Comparison of ENCODE assay signal across 8 mouse cellular contexts in the genomic region with DNA sequence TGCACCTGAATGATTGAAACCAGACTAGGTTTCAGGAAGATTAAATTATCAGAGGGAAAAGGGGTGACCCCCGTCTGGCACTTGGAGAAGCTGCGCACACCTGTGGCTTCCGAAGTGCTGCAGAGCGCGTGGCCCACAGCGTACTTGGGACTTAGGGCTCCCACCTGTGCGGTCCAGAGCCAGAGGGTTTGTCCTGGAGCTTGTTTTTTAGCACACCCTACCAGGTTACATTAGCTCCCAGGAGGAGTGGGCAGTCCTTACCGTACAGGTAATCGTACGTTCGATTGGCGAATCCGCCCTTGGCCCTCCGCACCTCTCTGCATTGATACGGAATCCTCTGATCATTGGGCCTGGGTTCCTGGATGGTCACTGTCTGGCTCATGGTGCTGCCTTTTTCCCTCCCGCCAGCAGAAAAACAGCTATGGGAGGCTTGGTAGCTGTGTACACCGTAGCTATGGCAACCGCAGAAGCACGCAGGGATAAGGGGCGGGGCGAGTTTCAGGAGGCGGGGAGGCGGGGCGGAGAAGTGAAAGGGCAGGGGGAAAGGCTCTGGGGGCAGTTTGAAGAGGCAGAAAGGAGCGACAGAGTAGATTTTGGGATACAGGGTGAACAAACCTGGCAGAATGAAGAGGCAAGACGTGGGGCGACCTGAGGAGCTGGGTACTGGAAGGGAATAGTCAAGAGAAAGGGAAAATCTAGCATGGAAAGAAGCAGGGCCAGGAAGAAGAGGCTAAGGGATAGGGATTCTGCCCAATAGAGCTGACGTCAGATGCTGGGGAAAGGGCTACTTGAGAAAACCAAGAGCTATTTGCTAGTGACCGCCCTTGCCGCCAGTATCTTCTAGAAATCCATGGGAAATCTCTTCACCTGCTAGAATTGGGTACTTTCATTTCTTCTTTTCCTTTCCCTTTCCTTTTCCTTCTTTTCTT. TPM values are rescaled to one million over a fixed set of nuclear protein-coding genes. Genes with fewer than 3 reads are reported as not detected.
DNase-seq lines count a peak whose midpoint lies in the region; ATAC-seq lines count a peak whose summit lies in the region.

Maats1 (minus strand) TSS at position 748 of the 929 bp plus-strand sequence.

- peak; percentile 54 for ATAC-seq in megakaryocyte, adult 5-6 weeks (ENCODE audit: poor library complexity, severe bottlenecking)

- DNase-seq in adrenal gland, postnatal 14 days = peak; percentile 91
- DNase-seq in embryo, embryonic 9.5 days (ENCODE audit: extremely low spot score) = peak; percentile 92
- DNase-seq in gastrocnemius, postnatal 25 days = peak; percentile 59
- DNase-seq in induced T-regulatory cell, adult 2 months (ENCODE audit: low read depth) = peak; percentile 75
- DNase-seq in left cerebral cortex, postnatal 10 days (ENCODE audit: extremely low spot score in 1 of 2, low spot score in 2 of 2) = peak; percentile 71 to 89
- peak; percentile 34 for DNase-seq in retina, postnatal 7 days (ENCODE audit: low read depth, low spot score)
- peak; percentile 92 for DNase-seq in yolk sac, embryonic 10.5 days (ENCODE audit: low spot score)

- intact Hi-C loops in left cerebral cortex, postnatal 10 days (cut with DNase I) = no loop called here

RNA-seq across cellular contexts. Expression of gene Maats1, which starts in this region (rescaled TPM):
- 0.48 and 0.53 TPM in 2 replicates for total RNA-seq in adrenal gland, postnatal 14 days (2021)
- not detected for total RNA-seq in gastrocnemius, postnatal 25 days (2021)
- total RNA-seq in left cerebral cortex, postnatal 10 days (2021) = 1 to 10 TPM in 1 of 2 experiments, under 1 TPM in 1; 0.88 to 1.1 TPM
- total RNA-seq in megakaryocyte, adult 5-6 weeks (2015) = not detected in 2 replicates
- not detected in 2 replicates for total RNA-seq in megakaryocyte, adult 5-6 weeks (2017)

Comparison
In these comparisons a context has a peak if more than half of its experiments do, and no peak if none do; other contexts are left out.
1. Peak in every context shown above with its lines: DNase-seq and ATAC-seq.
2. Peak in DNase-seq in adrenal gland, postnatal 14 days; RNA of the gene not detected or under 1 TPM.
3. Peak in DNase-seq in gastrocnemius, postnatal 25 days; RNA of the gene not detected or under 1 TPM.
4. Peak in ATAC-seq in megakaryocyte, adult 5-6 weeks; RNA of the gene not detected or under 1 TPM.
5. DNase-seq: peak in every context shown above with its lines; median percentile 92 in embryo, embryonic 9.5 days; 92 in yolk sac, embryonic 10.5 days; 91 in adrenal gland, postnatal 14 days; 80 in left cerebral cortex, postnatal 10 days; 75 in induced T-regulatory cell, adult 2 months; 59 in gastrocnemius, postnatal 25 days; 34 in retina, postnatal 7 days.